In genomic region chr13:109902460-109902854, GRCm38 (mm10) we compare ENCODE assay signal across 8 mouse cellular contexts.
DNase-seq lines count a peak whose midpoint lies in the region; ATAC-seq and TF ChIP-seq lines count a peak whose summit lies in the region.
"Not testable (repeated sequence)": the region's sequence is repeated elsewhere in the genome, so short reads cannot be mapped to it uniquely, and the experiment has no call there.

No protein-coding gene starts in this region.

- H3K9ac ChIP-seq in embryonic facial prominence, embryonic 12.5 days = peak overlapping the region; percentile 86
- H3K9ac ChIP-seq in heart, embryonic 11.5 days (ENCODE audit: low read depth, low read length) = peak overlapping the region; percentile 77
- peak overlapping the region; percentile 65 for H3K9ac ChIP-seq in kidney, embryonic 14.5 days (ENCODE audit: low read depth, low read length)
- peak overlapping the region; percentile 72 for H3K9ac ChIP-seq in liver, adult 2 months (ENCODE audit: low read depth, low read length)
- peak overlapping the region; percentile 64 for H3K9ac ChIP-seq in midbrain, embryonic 15.5 days

- H3K4me3 ChIP-seq in embryonic facial prominence, embryonic 12.5 days = peak overlapping the region; percentile 75
- peak overlapping the region; percentile 76 for H3K4me3 ChIP-seq in heart, embryonic 11.5 days (ENCODE audit: low read depth, low read length)
- peak overlapping the region; percentile 62 for H3K4me3 ChIP-seq in kidney, embryonic 14.5 days (ENCODE audit: low read length)
- peak overlapping the region; percentile 76 for H3K4me3 ChIP-seq in liver, adult 2 months (ENCODE audit: insufficient read depth, low read depth, low read length)
- H3K4me3 ChIP-seq in midbrain, embryonic 15.5 days = peak overlapping the region; percentile 75
- peak overlapping the region; percentile 72 for H3K4me3 ChIP-seq in spleen, adult 2 months (ENCODE audit: extremely low read depth, insufficient read depth, insufficient read length)

- peak overlapping the region; percentile 85 for H3K27ac ChIP-seq in embryonic facial prominence, embryonic 12.5 days
- H3K27ac ChIP-seq in heart, embryonic 11.5 days (ENCODE audit: low read depth, low read length); kidney, embryonic 14.5 days (ENCODE audit: low read depth, low read length); liver, adult 2 months (replicated peaks; ENCODE audit: insufficient read depth, low read depth, low read length): not testable (repeated sequence)
- peak overlapping the region; percentile 69 for H3K27ac ChIP-seq in midbrain, embryonic 15.5 days
- peak overlapping the region; percentile 81 for H3K27ac ChIP-seq in spleen, adult 2 months (ENCODE audit: insufficient read depth, low read length)

- H3K27me3 ChIP-seq in embryonic facial prominence, embryonic 12.5 days; heart, embryonic 11.5 days (ENCODE audit: control insufficient read depth, insufficient read depth, low read length); kidney, embryonic 14.5 days (ENCODE audit: control insufficient read depth, insufficient read depth, low read length); liver, adult 2 months (ENCODE audit: control insufficient read depth, insufficient read depth, low read length); midbrain, embryonic 15.5 days (replicated peaks); spleen, adult 2 months (ENCODE audit: control insufficient read depth, insufficient read depth, low read length): not testable (repeated sequence)

- peak overlapping the region; percentile 90 for H3K4me2 ChIP-seq in embryonic facial prominence, embryonic 12.5 days (replicated peaks)
- H3K4me2 ChIP-seq in heart, embryonic 11.5 days = peak overlapping the region; percentile 96
- peak overlapping the region; percentile 95 for H3K4me2 ChIP-seq in kidney, embryonic 14.5 days (replicated peaks; ENCODE audit: low read depth, low read length)
- peak overlapping the region; percentile 96 for H3K4me2 ChIP-seq in midbrain, embryonic 15.5 days

- ATAC-seq in embryonic facial prominence, embryonic 12.5 days (ENCODE audit: insufficient number of reproducible peaks, insufficient read depth, low FRiP score, low TSS enrichment) = peak; percentile 31
- not testable (repeated sequence) for ATAC-seq in heart, embryonic 11.5 days (replicated peaks; ENCODE audit: insufficient number of reproducible peaks, low FRiP score, low TSS enrichment)
- ATAC-seq in kidney, embryonic 14.5 days (ENCODE audit: low FRiP score, low TSS enrichment) = peak; percentile 69
- peak; percentile 86 for ATAC-seq in midbrain, embryonic 15.5 days (replicated peaks)

- H3K36me3 ChIP-seq in embryonic facial prominence, embryonic 12.5 days; heart, embryonic 11.5 days (ENCODE audit: control insufficient read depth, insufficient read depth, low read length); kidney, embryonic 14.5 days (ENCODE audit: control insufficient read depth, insufficient read depth, low read length); liver, adult 2 months (ENCODE audit: control insufficient read depth, insufficient read depth, low read length); midbrain, embryonic 15.5 days (replicated peaks); spleen, adult 2 months (ENCODE audit: control insufficient read depth, insufficient read depth, low read length): not testable (repeated sequence)

- H3K9me3 ChIP-seq in embryonic facial prominence, embryonic 12.5 days; heart, embryonic 11.5 days (replicated peaks; ENCODE audit: control insufficient read depth, low read length); kidney, embryonic 14.5 days (ENCODE audit: control insufficient read depth, low read length); midbrain, embryonic 15.5 days: not testable (repeated sequence)

- not testable (repeated sequence) for H3K79me2 ChIP-seq in liver, adult 2 months (ENCODE audit: control insufficient read depth, insufficient read depth, low read length)

- WGBS in embryonic facial prominence, embryonic 12.5 days = under 1% methylated on average over 28 of the region's 28 CpGs
- 0% methylated on average over 28 of the region's 28 CpGs for WGBS in heart, embryonic 11.5 days (ENCODE audit: insufficient replicate concordance)
- under 1% methylated on average over 28 of the region's 28 CpGs for WGBS in kidney, embryonic 14.5 days
- WGBS in liver, adult 2 months = 1% methylated on average over 27 of the region's 28 CpGs
- WGBS in midbrain, embryonic 15.5 days = under 1% methylated on average over 26 of the region's 28 CpGs
- under 1% methylated on average over 28 of the region's 28 CpGs for WGBS in spleen, adult 2 months

- H3K4me1 ChIP-seq in embryonic facial prominence, embryonic 12.5 days = peaks cover 31% of the 10 kb centered on the region
- not testable (repeated sequence) for H3K4me1 ChIP-seq in heart, embryonic 11.5 days (ENCODE audit: control insufficient read depth, insufficient read depth, low read length); kidney, embryonic 14.5 days (ENCODE audit: control insufficient read depth, insufficient read depth, low read length); spleen, adult 2 months (ENCODE audit: control insufficient read depth, insufficient read depth, insufficient read length)
- H3K4me1 ChIP-seq in liver, adult 2 months (ENCODE audit: control insufficient read depth, insufficient read depth, low read length) = peaks cover 12% of the 10 kb centered on the region
- H3K4me1 ChIP-seq in midbrain, embryonic 15.5 days = peaks cover 21% of the 10 kb centered on the region

- not testable (repeated sequence) for TF ChIP-seq POLR2A in liver, adult 2 months (IDR thresholded peaks at IDR 0.05; ENCODE audit: extremely low read depth, insufficient read depth, low read length); spleen, adult 2 months (IDR thresholded peaks at IDR 0.05; ENCODE audit: low read depth, low read length)

- TF ChIP-seq CTCF in liver, adult 2 months (IDR thresholded peaks at IDR 0.05; ENCODE audit: low read depth, low read length); spleen, adult 2 months (IDR thresholded peaks at IDR 0.05; ENCODE audit: extremely low read depth, insufficient read depth, insufficient read length, insufficient replicate concordance): not testable (repeated sequence)

- peak; percentile 38 for DNase-seq in 416B (ENCODE audit: low read depth)
- DNase-seq in adrenal gland, postnatal 25 days = peak; percentile 37
- not testable (repeated sequence) for DNase-seq in liver, adult 2 months (ENCODE audit: extremely low read depth, low read depth, low spot score)
- peak in 1 of 2 experiments; percentile 49 for DNase-seq in spleen, adult 2 months (ENCODE audit: low read depth in 1 of 2, low spot score in 2 of 2)
